Comparison of ENCODE assay signal across 26 mouse cellular contexts in the genomic region with DNA sequence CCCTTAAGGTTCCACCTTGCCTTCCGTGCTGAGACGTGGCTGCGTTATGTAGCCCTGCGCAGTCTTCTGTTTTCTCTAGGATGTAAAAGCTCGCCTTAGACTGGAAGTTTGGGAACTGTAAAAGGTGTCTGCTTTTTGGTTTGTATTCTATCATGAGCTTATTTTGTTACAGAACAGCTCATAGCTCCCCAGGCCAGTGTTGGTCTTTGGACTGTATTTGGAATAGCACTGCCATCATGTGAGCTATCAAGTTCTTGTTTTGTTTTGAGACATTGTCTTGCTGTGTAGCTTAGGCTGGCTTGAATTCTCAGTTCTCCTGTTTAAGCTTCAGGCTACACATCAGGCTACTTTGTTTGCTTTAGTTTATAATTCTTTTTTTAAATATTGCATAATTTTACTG. TPM values are rescaled to one million over a fixed set of nuclear protein-coding genes. Genes with fewer than 3 reads are reported as not detected.
DNase-seq lines count a peak whose midpoint lies in the region; ATAC-seq lines count a peak whose summit lies in the region.
"Had no signal": no experiment of that assay in that cellular context is flagged by ENCODE, and none has a peak within 500 bp of the region (broad histone marks: within the 10 kb centered on the region; RNA-seq: fewer than 3 reads in every experiment).

No protein-coding gene starts in this region.

- peaks cover 10% of the 10 kb centered on the region for H3K4me1 ChIP-seq in kidney, embryonic 15.5 days

- no peaks in the 10 kb centered on the region for H3K27me3 ChIP-seq in kidney, embryonic 15.5 days
- H3K27me3 ChIP-seq: forebrain, embryonic 13.5 days; heart, embryonic 12.5 days; heart, embryonic 15.5 days; hindbrain, embryonic 13.5 days had no signal

- H3K27ac ChIP-seq in kidney, embryonic 15.5 days: no peak overlapping the region
- H3K27ac ChIP-seq: forebrain, embryonic 10.5 days; forebrain, embryonic 13.5 days; heart, embryonic 15.5 days; hindbrain, embryonic 10.5 days; hindbrain, embryonic 13.5 days had no signal

- no peak overlapping the region for H3K4me3 ChIP-seq in kidney, embryonic 15.5 days (replicated peaks)
- H3K4me3 ChIP-seq: forebrain, embryonic 10.5 days; forebrain, embryonic 13.5 days; heart, embryonic 12.5 days; heart, embryonic 15.5 days; hindbrain, embryonic 10.5 days; hindbrain, embryonic 13.5 days had no signal

- no peak for ATAC-seq in kidney, embryonic 15.5 days (replicated peaks; ENCODE audit: low FRiP score)
- ATAC-seq: CD4-positive, CD25-positive, alpha-beta regulatory T cell, adult 4 months; forebrain, embryonic 13.5 days; forebrain, embryonic 16.5 days; hindbrain, embryonic 16.5 days had no signal

- no peak overlapping the region for H3K4me2 ChIP-seq in kidney, embryonic 15.5 days
- H3K4me2 ChIP-seq: forebrain, embryonic 13.5 days; heart, embryonic 12.5 days; heart, embryonic 15.5 days; hindbrain, embryonic 13.5 days had no signal

- DNase-seq in kidney, adult 11 months: peak; percentile 34
- no peak for DNase-seq in kidney, postnatal 4 days
- peak; percentile 40 to 55 for DNase-seq in kidney, adult 8-10 months
- DNase-seq in A20 (ENCODE audit: low read depth, low spot score): peak; percentile 15
- DNase-seq in kidney, postnatal 14 days: peak; percentile 23
- no peak for DNase-seq in ovary, adult 18-20 months (ENCODE audit: low spot score)
- no peak for DNase-seq in cerebellum, adult 11 months
- DNase-seq: adrenal gland, adult 2 months; adrenal gland, postnatal 14 days; cerebellum, adult 18-20 months; cerebellum, adult 9-10 months; cerebellum, postnatal 14 days; gastrocnemius, postnatal 10 days; gastrocnemius, postnatal 36 days; heart, postnatal 10 days; heart, postnatal 36 days had no signal

- H3K9me3 ChIP-seq in kidney, embryonic 15.5 days (replicated peaks): no peaks in the 10 kb centered on the region
- H3K9me3 ChIP-seq: forebrain, embryonic 10.5 days; forebrain, embryonic 13.5 days; heart, embryonic 12.5 days; heart, embryonic 15.5 days; hindbrain, embryonic 10.5 days; hindbrain, embryonic 13.5 days had no signal

- H3K9ac ChIP-seq in kidney, embryonic 15.5 days: no peak overlapping the region
- H3K9ac ChIP-seq: forebrain, embryonic 13.5 days; heart, embryonic 12.5 days; heart, embryonic 15.5 days; hindbrain, embryonic 13.5 days had no signal

- WGBS in kidney, embryonic 15.5 days: 97% methylated on average over 5 of the region's 5 CpGs

- peaks cover 5% of the 10 kb centered on the region; the same call in 1 of the 2 replicates for H3K36me3 ChIP-seq in kidney, embryonic 15.5 days
- H3K36me3 ChIP-seq: heart, embryonic 15.5 days; hindbrain, embryonic 13.5 days had no signal

RNA-seq across cellular contexts. Expression of a gene that starts 5.4 kb away (rescaled TPM):
- polyA plus RNA-seq in kidney, embryonic 15.5 days (2015; fragmentation: Nextera tagmentation; extraction: Ambion mirVana): 42.6 and 43.6 TPM in 2 replicates

RNA-seq across cellular contexts. Expression of a gene that starts 36.4 kb away (rescaled TPM):
- 54.4 and 57.2 TPM in 2 replicates for polyA plus RNA-seq in kidney, embryonic 15.5 days (2015; fragmentation: Nextera tagmentation; extraction: Ambion mirVana)

Comparison
In these comparisons a context has a peak if more than half of its experiments do, and no peak if none do; other contexts are left out.
1. DNase-seq: peak in kidney, adult 11 months (single experiment), kidney, adult 8-10 months (2 of 2), A20 (single experiment) and kidney, postnatal 14 days (single experiment); none in kidney, postnatal 4 days (0 of 2), ovary, adult 18-20 months (single experiment) and cerebellum, adult 11 months (single experiment).